Mouse (Mus musculus): ENCODE measurements around the gene Nmrk2. TPM values are rescaled to one million over a fixed set of nuclear protein-coding genes. Genes with fewer than 3 reads are reported as not detected.

Nmrk2 gene
- total RNA-seq, 2 experiments from 2014 or later, result 59.7 to 72.8 TPM

- peak within 1 kb of the TSS; percentile 97 for H3K4me3 ChIP-seq
- intact Hi-C loops (cut with DNase I), result loop anchor here (2.0 kb wide), 1 partner anchor 27 kb away; no protein-coding TSS in a partner anchor
- peak; percentile 100 for DNase-seq
- H3K27ac ChIP-seq, result peak within 1 kb of the TSS; percentile 96
- TF ChIP-seq CTCF (IDR thresholded peaks at IDR 0.05), result no peak
These were observed 34.4 kb downstream of the Nmrk2 start, which contains the start of gene Pias4 for GRCm38 (mm10) chr10:81167200-81168086. Gene Pias4, minus strand, starts transcription at chr10:81167923.

- TF ChIP-seq CTCF (IDR thresholded peaks at IDR 0.05), result no peak
- Histone ChIP-seq H3K27ac (peak overlapping the region; percentile 48), H3K4me3 (no peak overlapping the region)
- intact Hi-C loops (cut with DNase I), result no loop called here
- DNase-seq, result peak; percentile 56
These were observed 36.7 kb downstream of the Nmrk2 start for GRCm38 (mm10) chr10:81165118-81165517.

- H3K27ac ChIP-seq, result no peak overlapping the region; the same call in 1 of the 2 replicates
- no peak for TF ChIP-seq CTCF (IDR thresholded peaks at IDR 0.05)
- H3K4me3 ChIP-seq, result no peak overlapping the region
- intact Hi-C loops (cut with DNase I), result no loop called here
- no peak for DNase-seq
These were observed 39.6 kb downstream of the Nmrk2 start for GRCm38 (mm10) chr10:81162318-81162652.

- no peak overlapping the region; the same call in 1 of the 2 replicates for H3K27ac ChIP-seq
- no peak for DNase-seq
- H3K4me3 ChIP-seq, result no peak overlapping the region
- intact Hi-C loops (cut with DNase I), result no loop called here
- TF ChIP-seq CTCF (IDR thresholded peaks at IDR 0.05), result no peak
These were observed 40.1 kb downstream of the Nmrk2 start for GRCm38 (mm10) chr10:81161602-81162317.

- TF ChIP-seq CTCF (IDR thresholded peaks at IDR 0.05), result no peak
- intact Hi-C loops (cut with DNase I), result no loop called here
- no peak for DNase-seq
- peak overlapping the region; percentile 43 for H3K27ac ChIP-seq
- H3K4me3 ChIP-seq, result no peak overlapping the region
These were observed 47.1 kb downstream of the Nmrk2 start for GRCm38 (mm10) chr10:81154736-81155135.

GRCm38 (mm10) chr10:81154313-81154712 lies 47.5 kb downstream of the Nmrk2 start:
- DNase-seq, result no peak
- H3K27ac ChIP-seq, result peak overlapping the region; percentile 43; the same call in 1 of the 2 replicates
- intact Hi-C loops (cut with DNase I), result no loop called here
- no peak for TF ChIP-seq CTCF (IDR thresholded peaks at IDR 0.05)
- no peak overlapping the region for H3K4me3 ChIP-seq

GRCm38 (mm10) chr10:81152609-81153008 lies 49.2 kb downstream of the Nmrk2 start:
- TF ChIP-seq CTCF (IDR thresholded peaks at IDR 0.05), result no peak

GRCm38 (mm10) chr10:81151261-81151660 lies 50.6 kb downstream of the Nmrk2 start:
- H3K27ac ChIP-seq, result no peak overlapping the region
- no peak overlapping the region for H3K4me3 ChIP-seq
- no peak for DNase-seq
- TF ChIP-seq CTCF (IDR thresholded peaks at IDR 0.05), result no peak
- intact Hi-C loops (cut with DNase I), result no loop called here

More at GRCm38 (mm10) chr10:81152609-81153008, 49.2 kb downstream of the Nmrk2 start:
- Histone ChIP-seq H3K4me3 (no peak overlapping the region), H3K27ac (peak overlapping the region; percentile 62)
- no peak for DNase-seq
- intact Hi-C loops (cut with DNase I), result no loop called here

Other genes starting within 250 kb of the Nmrk2 start
- gene Gng7, start 187.1 kb downstream of the Nmrk2 start, total RNA-seq (2021), result 1 to 10 TPM in 1 of 2 experiments, under 1 TPM in 1; 0.66 to 1.0 TPM
- under 1 TPM in 1 of 2 experiments, not detected in 1; 0.08 TPM for gene Diras1, start 176.4 kb downstream of the Nmrk2 start, total RNA-seq (2021)
- 10 to 100 TPM; 11.6 to 16.0 TPM for gene Slc39a3, start 164.6 kb downstream of the Nmrk2 start, total RNA-seq (2021)
- gene Sgta, start 141.9 kb downstream of the Nmrk2 start, total RNA-seq (2021), result 100 to 1,000 TPM; 100 TPM
- gene Thop1, start 132.0 kb downstream of the Nmrk2 start, total RNA-seq (2021), result 10 to 100 TPM; 25.1 to 25.9 TPM
- not detected for gene Creb3l3, start 103.2 kb downstream of the Nmrk2 start, total RNA-seq (2021)
- 100 to 1,000 TPM; 148 to 187 TPM for gene Map2k2, start 96.1 kb downstream of the Nmrk2 start, total RNA-seq (2021)
- 10 to 100 TPM; 23.3 to 25.9 TPM for gene Zbtb7a, start 66.8 kb downstream of the Nmrk2 start, total RNA-seq (2021)
- gene Pias4, start 34.1 kb downstream of the Nmrk2 start, total RNA-seq (2021), result 10 to 100 TPM; 15.7 to 16.2 TPM
- gene Eef2, start 25.4 kb downstream of the Nmrk2 start, total RNA-seq (2021), result 1,000 to 10,000 TPM; 1,128 to 1,335 TPM
- 10 to 100 TPM; 22.1 to 24.9 TPM for gene Dapk3, start 19.0 kb downstream of the Nmrk2 start, total RNA-seq (2021)
- gene 4930442H23Rik, start 18.2 kb downstream of the Nmrk2 start, total RNA-seq (2021), result not detected
- gene Atcay, start 28.8 kb upstream of the Nmrk2 start, total RNA-seq (2021), result not detected
- gene Zfr2, start 31.1 kb upstream of the Nmrk2 start, total RNA-seq (2021), result 1 to 10 TPM; 1.8 to 2.7 TPM
- under 1 TPM; 0.15 to 0.31 TPM for gene Matk, start 50.9 kb upstream of the Nmrk2 start, total RNA-seq (2021)
- gene Mrpl54, start 64.9 kb upstream of the Nmrk2 start, total RNA-seq (2021), result 100 to 1,000 TPM; 103 to 112 TPM
- gene Apba3, start 64.9 kb upstream of the Nmrk2 start, total RNA-seq (2021), result 100 to 1,000 TPM; 110 to 119 TPM
- gene Tjp3, start 89.5 kb upstream of the Nmrk2 start, total RNA-seq (2021), result not detected
- 10 to 100 TPM; 20.7 to 25.0 TPM for gene Pip5k1c, start 90.9 kb upstream of the Nmrk2 start, total RNA-seq (2021)
- 10 to 100 TPM in 1 of 2 experiments, 1 to 10 TPM in 1; 8.5 to 11.5 TPM for gene Cactin, start 119.1 kb upstream of the Nmrk2 start, total RNA-seq (2021)
- gene Tbxa2r, start 126.7 kb upstream of the Nmrk2 start, total RNA-seq (2021), result under 1 TPM; 0.43 to 0.75 TPM
- 1 to 10 TPM in 1 of 2 experiments, under 1 TPM in 1; 0.69 to 1.3 TPM for gene Gipc3, start 141.2 kb upstream of the Nmrk2 start, total RNA-seq (2021)
- 10 to 100 TPM; 22.9 to 28.2 TPM for gene Hmg20b, start 148.4 kb upstream of the Nmrk2 start, total RNA-seq (2021)
- 1 to 10 TPM; 2.2 to 3.3 TPM for gene Mfsd12, start 155.4 kb upstream of the Nmrk2 start, total RNA-seq (2021)
- 1 to 10 TPM in 1 of 2 experiments, under 1 TPM in 1; 0.89 to 1.2 TPM for gene 4930404N11Rik, start 163.8 kb upstream of the Nmrk2 start, total RNA-seq (2021)
- gene Fzr1, start 176.5 kb upstream of the Nmrk2 start, total RNA-seq (2021), result 10 to 100 TPM; 14.0 to 18.8 TPM
- gene Dohh, start 182.4 kb upstream of the Nmrk2 start, total RNA-seq (2021), result 10 to 100 TPM; 38.1 to 39.8 TPM
- gene Gm48551, start 182.4 kb upstream of the Nmrk2 start, total RNA-seq (2021), result 1 to 10 TPM in 1 of 2 experiments, under 1 TPM in 1; 0.87 to 2.8 TPM
- gene Gm48552, start 187.0 kb upstream of the Nmrk2 start, total RNA-seq (2021), result 1 to 10 TPM in 1 of 2 experiments, under 1 TPM in 1; 0.84 to 1.0 TPM
- not detected for gene Smim24, start 191.0 kb upstream of the Nmrk2 start, total RNA-seq (2021)

Measured in gastrocnemius, adult 2 months (tissue).